Mouse (Mus musculus): ENCODE data around the gene Tpr. TPM values are rescaled to one million over a fixed set of nuclear protein-coding genes. Genes with fewer than 3 reads are reported as not detected.

Gene Tpr
- polyA plus RNA-seq, 1 experiment from 2014 or later = 230 TPM

- no peak for DNase-seq (ENCODE audit: low spot score)
Observed at GRCm38 (mm10) chr1:150460595-150460994, 68.0 kb downstream of the Tpr start.

- DNase-seq (ENCODE audit: low spot score) = no peak
Observed at GRCm38 (mm10) chr1:150463068-150463467, 70.4 kb downstream of the Tpr start.

- DNase-seq (ENCODE audit: low spot score) = no peak
Observed at GRCm38 (mm10) chr1:150463691-150464090, 71.1 kb downstream of the Tpr start.

- no peak for DNase-seq (ENCODE audit: low spot score)
Observed at GRCm38 (mm10) chr1:150465364-150465763, 72.7 kb downstream of the Tpr start.

GRCm38 (mm10) chr1:150466132-150466531 lies 73.5 kb downstream of the Tpr start, which contains the start of gene Prg4:
Prg4 (minus strand) TSS chr1:150466165.
- DNase-seq (ENCODE audit: low spot score) = no peak

- no peak for DNase-seq (ENCODE audit: low spot score)
Observed at GRCm38 (mm10) chr1:150469992-150470391, 77.4 kb downstream of the Tpr start.

GRCm38 (mm10) chr1:150472525-150472924 lies 79.9 kb downstream of the Tpr start:
- DNase-seq (ENCODE audit: low spot score) = no peak

GRCm38 (mm10) chr1:150480674-150481073 lies 88.0 kb downstream of the Tpr start:
- DNase-seq (ENCODE audit: low spot score) = no peak

- no peak for DNase-seq (ENCODE audit: low spot score)
Observed at GRCm38 (mm10) chr1:150489148-150489547, 96.5 kb downstream of the Tpr start.

- no peak for DNase-seq (ENCODE audit: low spot score)
Observed at GRCm38 (mm10) chr1:150496626-150497302, 104.1 kb downstream of the Tpr start.

GRCm38 (mm10) chr1:150497690-150498089 lies 105.1 kb downstream of the Tpr start:
- DNase-seq (ENCODE audit: low spot score) = no peak

GRCm38 (mm10) chr1:150498177-150498576 lies 105.5 kb downstream of the Tpr start:
- DNase-seq (ENCODE audit: low spot score) = no peak

Other genes starting within 250 kb of the Tpr start
- not detected in 2 replicates for gene Pdc, start 73.4 kb upstream of the Tpr start, polyA plus RNA-seq (2015; fragmentation: Nextera tagmentation; extraction: Ambion mirVana)
- gene Odr4, start 242 bp downstream of the Tpr start, polyA plus RNA-seq (2015; fragmentation: Nextera tagmentation; extraction: Ambion mirVana) = 23.1 and 24.2 TPM in 2 replicates
- 0.81 and 1.8 TPM in 2 replicates for gene Prg4, start 73.3 kb downstream of the Tpr start, polyA plus RNA-seq (2015; fragmentation: Nextera tagmentation; extraction: Ambion mirVana)